Mouse (Mus musculus): ENCODE measurements at regions not wholly inside any gene's neighbourhood (a gene's known extent, or its start where the extent isn't known, plus 50 kb on each side); places are given as distances from the start of the nearest gene placed in this dataset.

DNA sequence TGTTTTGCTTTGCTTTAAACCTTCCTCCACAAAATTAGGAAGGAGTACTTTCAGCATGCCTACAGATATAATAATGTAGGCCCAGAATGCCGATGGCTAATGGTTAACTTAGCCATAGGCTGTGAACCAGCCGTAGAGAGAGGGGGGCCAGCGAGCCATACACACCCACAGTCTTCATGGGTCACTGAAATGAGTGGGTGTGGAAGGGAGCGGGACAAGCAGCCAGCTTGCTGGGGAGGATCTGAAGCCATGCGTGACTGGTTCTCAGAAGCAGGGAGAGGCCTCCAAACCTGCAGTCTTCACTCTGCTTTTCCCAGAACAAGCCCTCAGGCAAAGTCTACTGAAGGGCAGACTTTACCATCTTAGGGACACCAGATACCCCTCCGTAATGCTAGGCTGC, 50.8 kb upstream of the Ptpn13 start:
- no peak overlapping the region for H3K9ac ChIP-seq (ENCODE audit: low read length)
- H3K27ac ChIP-seq (ENCODE audit: low read length), result no peak overlapping the region
- H3K27me3 ChIP-seq (ENCODE audit: control insufficient read depth, insufficient read depth, low read length), result no peaks in the 10 kb centered on the region
- no peak; the same call in 1 of the 2 replicates for ATAC-seq (ENCODE audit: insufficient read depth, low FRiP score)
- 66% methylated on average over 6 of the region's 6 CpGs for whole genome bisulfite sequencing
- no peaks in the 10 kb centered on the region for H3K9me3 ChIP-seq (replicated peaks; ENCODE audit: control insufficient read depth, low read length)
- no peak overlapping the region for H3K4me3 ChIP-seq (replicated peaks; ENCODE audit: low read length)
- no peaks in the 10 kb centered on the region for H3K36me3 ChIP-seq (ENCODE audit: control insufficient read depth, insufficient read depth, low read length)
- H3K4me2 ChIP-seq (ENCODE audit: low read depth, low read length), result no peak overlapping the region
- H3K4me1 ChIP-seq (ENCODE audit: control insufficient read depth, insufficient read depth, low read length), result peaks cover 6% of the 10 kb centered on the region; the same call in 1 of the 2 replicates

DNA sequence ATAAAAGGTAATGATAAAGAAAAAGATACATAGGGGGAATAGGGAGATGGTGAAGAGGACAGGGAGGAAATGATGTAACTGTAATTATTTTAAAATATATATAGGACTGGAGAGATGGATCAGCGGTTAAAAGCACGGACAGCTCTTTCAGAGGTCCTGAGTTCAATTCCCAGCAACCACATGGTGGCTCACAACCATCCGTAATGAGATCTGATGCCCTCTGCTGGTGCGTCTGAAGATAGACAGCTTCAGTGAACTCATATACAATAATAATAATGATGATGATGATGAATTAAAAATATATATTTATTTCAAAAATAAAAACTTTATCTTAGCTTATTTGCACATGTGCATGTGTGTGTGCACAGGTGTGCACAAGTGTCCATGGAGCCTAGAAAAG, 51.9 kb upstream of the Ptpn13 start:
- Histone ChIP-seq H3K36me3 (ENCODE audit: control insufficient read depth, insufficient read depth, low read length) (no peaks in the 10 kb centered on the region), H3K4me2 (ENCODE audit: low read depth, low read length) (no peak overlapping the region), H3K27ac (ENCODE audit: low read length) (no peak overlapping the region), H3K4me1 (ENCODE audit: control insufficient read depth, insufficient read depth, low read length) (peaks cover 6% of the 10 kb centered on the region; the same call in 1 of the 2 replicates), H3K4me3 (replicated peaks; ENCODE audit: low read length) (no peak overlapping the region), H3K9ac (ENCODE audit: low read length) (no peak overlapping the region), H3K27me3 (ENCODE audit: control insufficient read depth, insufficient read depth, low read length) (no peaks in the 10 kb centered on the region), H3K9me3 (replicated peaks; ENCODE audit: control insufficient read depth, low read length) (no peaks in the 10 kb centered on the region)
- ATAC-seq (ENCODE audit: insufficient read depth, low FRiP score), result no peak
- WGBS, result 92% methylated on average over 4 of the region's 4 CpGs

DNA sequence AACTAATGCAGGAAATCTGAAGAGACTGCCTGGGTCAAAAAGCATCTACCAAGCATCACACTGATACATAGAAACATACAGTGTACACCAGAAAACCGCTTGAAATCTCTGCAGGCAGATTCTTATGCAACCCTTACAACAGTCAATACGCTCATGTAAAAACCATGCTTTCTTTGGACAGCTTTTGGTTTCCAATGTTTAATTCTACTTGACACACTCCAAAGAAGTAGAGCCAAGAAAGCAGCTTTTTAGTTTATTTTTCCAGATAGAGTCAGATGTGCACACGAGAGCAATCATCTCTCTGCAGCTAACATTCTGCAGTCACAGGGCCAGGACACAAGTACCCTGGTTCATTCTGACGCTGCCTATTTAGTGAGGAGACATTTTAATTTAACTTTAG, 54.5 kb upstream of the Ptpn13 start:
- Histone ChIP-seq H3K9me3 (replicated peaks; ENCODE audit: control insufficient read depth, low read length) (no peaks in the 10 kb centered on the region), H3K9ac (ENCODE audit: low read length) (no peak overlapping the region), H3K27ac (ENCODE audit: low read length) (no peak overlapping the region), H3K4me3 (replicated peaks; ENCODE audit: low read length) (no peak overlapping the region), H3K4me2 (ENCODE audit: low read depth, low read length) (no peak overlapping the region), H3K4me1 (ENCODE audit: control insufficient read depth, insufficient read depth, low read length) (0 out of 2 replicates have a peak, but pooled peaks cover 2% of the 10 kb centered on the region), H3K27me3 (ENCODE audit: control insufficient read depth, insufficient read depth, low read length) (no peaks in the 10 kb centered on the region), H3K36me3 (ENCODE audit: control insufficient read depth, insufficient read depth, low read length) (no peaks in the 10 kb centered on the region)
- 48% methylated on average over 4 of the region's 4 CpGs for WGBS
- no peak for ATAC-seq (ENCODE audit: insufficient read depth, low FRiP score)

DNA sequence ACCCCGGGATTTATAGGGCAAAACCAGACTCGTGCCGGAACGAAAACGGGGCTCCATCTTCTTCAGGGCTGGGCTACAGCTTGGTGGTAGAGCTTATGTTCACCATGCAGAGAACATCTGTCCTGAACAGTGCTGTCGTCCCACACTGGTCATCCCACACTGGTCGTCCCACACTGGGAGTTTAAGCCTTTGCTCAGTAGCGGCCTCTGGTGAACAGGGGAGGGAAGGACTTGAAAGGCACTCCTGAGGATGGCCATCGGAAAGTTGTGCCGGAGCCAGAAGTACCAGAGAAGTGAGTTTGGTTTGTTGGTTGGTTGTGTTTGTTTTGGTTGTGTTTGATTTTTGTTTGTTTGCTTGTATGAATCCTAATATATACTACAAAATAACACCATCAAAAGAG, 56.0 kb upstream of the Ptpn13 start:
- H3K27me3 ChIP-seq (ENCODE audit: control insufficient read depth, insufficient read depth, low read length), result no peaks in the 10 kb centered on the region
- no peaks in the 10 kb centered on the region for H3K36me3 ChIP-seq (ENCODE audit: control insufficient read depth, insufficient read depth, low read length)
- 0 out of 2 replicates have a peak, but pooled peaks cover 2% of the 10 kb centered on the region for H3K4me1 ChIP-seq (ENCODE audit: control insufficient read depth, insufficient read depth, low read length)
- H3K4me2 ChIP-seq (ENCODE audit: low read depth, low read length), result no peak overlapping the region
- H3K27ac ChIP-seq (ENCODE audit: low read length), result no peak overlapping the region
- H3K4me3 ChIP-seq (replicated peaks; ENCODE audit: low read length), result no peak overlapping the region
- H3K9ac ChIP-seq (ENCODE audit: low read length), result no peak overlapping the region
- ATAC-seq (ENCODE audit: insufficient read depth, low FRiP score), result no peak
- H3K9me3 ChIP-seq (replicated peaks; ENCODE audit: control insufficient read depth, low read length), result no peaks in the 10 kb centered on the region
- 79% methylated on average over 10 of the region's 10 CpGs for WGBS

DNA sequence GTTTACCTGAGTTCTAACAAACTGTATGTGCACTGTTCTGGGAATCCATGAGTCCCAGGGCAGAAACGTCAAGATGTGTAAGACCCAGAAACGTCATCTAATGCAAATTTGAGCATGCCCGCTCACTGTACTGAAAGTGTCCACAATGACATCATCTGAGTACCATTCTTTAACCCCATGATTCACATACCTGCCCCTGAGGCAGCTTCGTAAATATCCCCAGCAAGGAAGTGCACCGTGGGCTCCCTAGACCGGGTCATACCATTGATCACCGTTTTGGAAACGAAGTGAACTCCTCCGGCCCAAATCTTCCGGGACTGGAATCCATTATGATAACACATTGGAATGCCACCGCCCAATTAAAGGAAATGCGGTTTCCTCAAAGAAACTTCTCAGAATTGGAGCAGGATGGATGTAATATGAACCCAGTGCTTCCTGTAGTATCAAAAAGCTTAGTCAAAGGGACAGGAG, 57.8 kb upstream of the Ptpn13 start:
- H3K27me3 ChIP-seq (ENCODE audit: control insufficient read depth, insufficient read depth, low read length), result no peaks in the 10 kb centered on the region
- H3K9ac ChIP-seq (ENCODE audit: low read length), result no peak overlapping the region
- H3K4me2 ChIP-seq (ENCODE audit: low read depth, low read length), result no peak overlapping the region
- ATAC-seq (ENCODE audit: insufficient read depth, low FRiP score), result no peak
- no peaks in the 10 kb centered on the region for H3K9me3 ChIP-seq (replicated peaks; ENCODE audit: control insufficient read depth, low read length)
- H3K36me3 ChIP-seq (ENCODE audit: control insufficient read depth, insufficient read depth, low read length), result no peaks in the 10 kb centered on the region
- 0 out of 2 replicates have a peak, but pooled peaks cover 2% of the 10 kb centered on the region for H3K4me1 ChIP-seq (ENCODE audit: control insufficient read depth, insufficient read depth, low read length)
- H3K4me3 ChIP-seq (replicated peaks; ENCODE audit: low read length), result no peak overlapping the region
- WGBS, result 45% methylated on average over 12 of the region's 12 CpGs
- H3K27ac ChIP-seq (ENCODE audit: low read length), result no peak overlapping the region

DNA sequence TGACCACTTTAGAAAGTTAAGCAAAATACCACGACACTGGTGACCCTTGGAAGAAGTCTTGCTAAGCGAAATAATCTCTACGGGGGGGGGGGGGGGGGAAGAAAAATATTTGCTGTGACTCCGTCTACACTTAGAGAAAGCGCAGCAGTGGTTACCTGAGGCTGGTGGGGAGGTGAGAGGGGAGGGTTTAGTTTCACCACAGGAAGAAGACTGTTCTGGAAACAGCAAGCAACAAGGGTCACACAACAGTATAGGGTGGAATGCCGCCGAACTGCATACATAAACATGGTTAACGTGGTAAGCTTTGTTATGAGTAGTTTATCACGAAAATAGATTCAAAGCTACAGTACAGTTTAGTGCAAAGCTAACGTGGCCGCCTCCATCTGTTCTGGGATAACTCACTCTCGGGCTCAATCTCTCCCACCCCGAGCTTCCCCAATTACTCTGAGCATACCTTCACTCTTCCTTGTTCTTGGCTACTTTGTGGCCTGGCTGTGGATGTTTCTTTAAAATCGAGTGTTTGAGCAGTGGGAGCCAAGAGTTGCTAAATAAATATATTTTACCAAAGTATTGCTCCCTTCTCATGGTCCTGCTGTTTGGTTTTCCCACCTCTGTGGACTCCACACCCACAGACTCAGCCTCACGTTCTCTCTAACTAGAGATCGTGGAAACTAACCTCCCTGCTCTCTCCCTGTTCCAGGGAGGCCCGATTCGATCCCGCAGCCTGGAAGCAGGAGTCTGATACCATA, 59.1 kb upstream of the Ptpn13 start:
- 80% methylated on average over 19 of the region's 19 CpGs for WGBS
- no peak overlapping the region for H3K27ac ChIP-seq (ENCODE audit: low read length)
- H3K36me3 ChIP-seq (ENCODE audit: control insufficient read depth, insufficient read depth, low read length), result no peaks in the 10 kb centered on the region
- no peak overlapping the region for H3K9ac ChIP-seq (ENCODE audit: low read length)
- H3K4me2 ChIP-seq (ENCODE audit: low read depth, low read length), result no peak overlapping the region
- H3K4me3 ChIP-seq (replicated peaks; ENCODE audit: low read length), result no peak overlapping the region
- H3K9me3 ChIP-seq (replicated peaks; ENCODE audit: control insufficient read depth, low read length), result no peaks in the 10 kb centered on the region
- H3K4me1 ChIP-seq (ENCODE audit: control insufficient read depth, insufficient read depth, low read length), result 0 out of 2 replicates have a peak, but pooled peaks cover 2% of the 10 kb centered on the region
- no peak; the same call in 1 of the 2 replicates for ATAC-seq (ENCODE audit: insufficient read depth, low FRiP score)
- no peaks in the 10 kb centered on the region for H3K27me3 ChIP-seq (ENCODE audit: control insufficient read depth, insufficient read depth, low read length)

DNA sequence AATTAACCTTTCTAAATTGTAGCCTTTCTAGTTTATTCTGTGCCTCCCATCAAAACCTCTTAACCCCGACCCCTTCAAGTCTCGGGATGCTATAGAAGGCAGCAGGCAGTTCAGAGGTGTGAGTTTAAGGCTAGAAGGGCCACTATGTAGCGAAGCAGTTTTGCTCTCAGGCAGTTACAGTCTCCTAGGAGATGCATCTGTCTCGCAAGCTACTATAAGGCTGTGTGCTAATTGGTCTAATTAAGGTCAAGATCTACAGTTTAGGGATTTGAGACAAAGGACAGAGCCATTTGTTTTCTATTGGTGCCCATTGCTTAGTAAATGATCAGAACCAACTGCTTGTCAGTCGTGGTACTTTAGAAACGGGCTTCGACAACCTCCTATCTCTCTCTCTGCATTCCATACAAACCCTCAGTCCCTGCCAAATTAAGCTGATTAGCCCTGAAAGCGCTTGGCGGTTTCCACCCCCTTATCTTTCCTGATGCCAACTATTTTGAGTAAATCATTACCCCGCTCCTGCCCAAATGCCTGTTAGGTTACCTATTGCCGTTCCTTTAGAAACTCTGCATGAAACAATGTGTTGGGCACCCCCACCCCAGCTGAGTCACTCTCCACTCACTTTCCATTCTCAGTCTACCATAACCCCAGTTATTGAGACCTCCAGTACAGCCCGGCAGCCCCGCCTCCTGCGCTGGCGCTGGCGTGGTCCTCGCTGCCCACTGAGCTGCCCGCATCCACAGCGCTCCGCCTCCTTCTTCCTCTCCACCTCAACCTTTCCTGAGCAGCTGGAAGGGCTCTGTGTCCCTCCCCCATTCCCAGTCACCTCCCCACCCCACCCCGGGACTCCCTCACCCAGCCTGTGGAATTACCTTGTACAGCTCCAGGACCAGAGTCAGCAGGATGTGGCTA, 59.9 kb upstream of the Ptpn13 start:
- Histone ChIP-seq H3K4me3 (replicated peaks; ENCODE audit: low read length) (no peak overlapping the region), H3K27ac (ENCODE audit: low read length) (no peak overlapping the region), H3K9ac (ENCODE audit: low read length) (no peak overlapping the region), H3K4me2 (ENCODE audit: low read depth, low read length) (no peak overlapping the region), H3K27me3 (ENCODE audit: control insufficient read depth, insufficient read depth, low read length) (no peaks in the 10 kb centered on the region), H3K9me3 (replicated peaks; ENCODE audit: control insufficient read depth, low read length) (no peaks in the 10 kb centered on the region), H3K36me3 (ENCODE audit: control insufficient read depth, insufficient read depth, low read length) (no peaks in the 10 kb centered on the region), H3K4me1 (ENCODE audit: control insufficient read depth, insufficient read depth, low read length) (0 out of 2 replicates have a peak, but pooled peaks cover 2% of the 10 kb centered on the region)
- peak; percentile 71 for ATAC-seq (ENCODE audit: insufficient read depth, low FRiP score)
- 81% methylated on average over 21 of the region's 21 CpGs for WGBS

DNA sequence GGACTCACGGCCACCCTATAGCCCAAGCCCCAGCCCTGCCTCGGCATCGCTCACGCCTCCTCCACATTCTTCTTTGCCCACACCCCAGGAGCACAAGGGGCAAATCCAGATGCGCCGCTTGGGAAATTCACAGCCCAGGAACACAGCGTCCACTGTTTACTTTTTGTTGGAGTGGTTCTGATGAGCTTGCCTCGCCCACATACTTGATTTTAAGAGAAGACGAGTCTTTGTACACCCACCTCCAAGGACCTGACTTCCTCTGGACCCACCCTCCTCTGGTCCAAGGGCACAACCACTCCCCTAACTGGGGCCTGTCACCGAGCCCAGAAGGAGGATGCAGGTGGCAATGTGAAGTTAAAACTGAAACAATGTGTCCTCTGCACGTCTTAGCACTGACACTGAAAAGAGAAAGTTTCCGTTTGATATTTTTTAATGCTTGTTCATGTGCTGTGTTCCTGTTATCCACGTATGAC, 64.2 kb upstream of the Ptpn13 start:
- no peaks in the 10 kb centered on the region for H3K4me1 ChIP-seq (ENCODE audit: control insufficient read depth, insufficient read depth, low read length)
- no peaks in the 10 kb centered on the region for H3K27me3 ChIP-seq (ENCODE audit: control insufficient read depth, insufficient read depth, low read length)
- ATAC-seq (ENCODE audit: insufficient read depth, low FRiP score), result no peak
- no peaks in the 10 kb centered on the region for H3K9me3 ChIP-seq (replicated peaks; ENCODE audit: control insufficient read depth, low read length)
- no peak overlapping the region for H3K9ac ChIP-seq (ENCODE audit: low read length)
- WGBS, result 53% methylated on average over 13 of the region's 13 CpGs
- H3K36me3 ChIP-seq (ENCODE audit: control insufficient read depth, insufficient read depth, low read length), result no peaks in the 10 kb centered on the region
- H3K4me3 ChIP-seq (replicated peaks; ENCODE audit: low read length), result no peak overlapping the region
- H3K27ac ChIP-seq (ENCODE audit: low read length), result no peak overlapping the region
- H3K4me2 ChIP-seq (ENCODE audit: low read depth, low read length), result no peak overlapping the region

DNA sequence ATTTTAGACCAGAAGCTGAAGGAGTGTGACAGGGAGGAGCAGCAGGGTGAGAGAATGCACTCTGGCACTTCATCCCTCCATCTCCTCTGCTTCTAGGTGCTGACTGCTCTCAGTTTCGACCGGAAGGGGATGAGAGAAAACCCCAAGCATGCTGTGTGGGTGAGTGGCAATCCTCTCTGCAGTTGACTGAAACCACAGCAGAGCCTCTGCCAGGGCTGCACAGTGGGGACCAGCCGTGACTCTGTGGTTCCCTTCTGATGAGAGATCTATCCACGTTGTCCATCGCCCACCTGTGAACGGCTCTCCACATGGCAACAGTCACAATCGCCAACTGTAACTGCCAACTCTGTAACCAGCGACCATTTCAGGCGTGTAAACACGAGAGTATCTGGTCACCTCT, 64.6 kb upstream of the Ptpn13 start:
- H3K36me3 ChIP-seq (ENCODE audit: control insufficient read depth, insufficient read depth, low read length), result no peaks in the 10 kb centered on the region
- no peak overlapping the region for H3K4me3 ChIP-seq (replicated peaks; ENCODE audit: low read length)
- H3K4me2 ChIP-seq (ENCODE audit: low read depth, low read length), result no peak overlapping the region
- no peak overlapping the region for H3K9ac ChIP-seq (ENCODE audit: low read length)
- H3K4me1 ChIP-seq (ENCODE audit: control insufficient read depth, insufficient read depth, low read length), result no peaks in the 10 kb centered on the region
- H3K27ac ChIP-seq (ENCODE audit: low read length), result no peak overlapping the region
- H3K27me3 ChIP-seq (ENCODE audit: control insufficient read depth, insufficient read depth, low read length), result no peaks in the 10 kb centered on the region
- H3K9me3 ChIP-seq (replicated peaks; ENCODE audit: control insufficient read depth, low read length), result no peaks in the 10 kb centered on the region
- no peak for ATAC-seq (ENCODE audit: insufficient read depth, low FRiP score)
- WGBS, result 72% methylated on average over 10 of the region's 10 CpGs
